Mouse (Mus musculus): ENCODE results near the gene Ano1.

Ano1 gene

GRCm38 (mm10) chr7:144768845-144769244 is 17.1 kb upstream of the Ano1 start:
- in situ Hi-C loops (cut with MboI, MseI) = no loop called here

- in situ Hi-C loops (cut with MboI, MseI) = no loop called here
Observed at GRCm38 (mm10) chr7:144764537-144765282, 12.9 kb upstream of the Ano1 start.

- in situ Hi-C loops (cut with MboI, MseI) = no loop called here
Observed at GRCm38 (mm10) chr7:144764013-144764412, 12.2 kb upstream of the Ano1 start.

- in situ Hi-C loops (cut with MboI, MseI) = no loop called here
Observed at GRCm38 (mm10) chr7:144762496-144763235, 10.9 kb upstream of the Ano1 start.

GRCm38 (mm10) chr7:144760228-144760627 is 8.5 kb upstream of the Ano1 start:
- in situ Hi-C loops (cut with MboI, MseI) = no loop called here

GRCm38 (mm10) chr7:144759455-144759854 is 7.7 kb upstream of the Ano1 start:
- in situ Hi-C loops (cut with MboI, MseI) = no loop called here

GRCm38 (mm10) chr7:144755511-144756378 is 4.0 kb upstream of the Ano1 start:
- in situ Hi-C loops (cut with MboI, MseI) = no loop called here

- in situ Hi-C loops (cut with MboI, MseI) = no loop called here
Observed at GRCm38 (mm10) chr7:144754722-144755121, 2.9 kb upstream of the Ano1 start.

GRCm38 (mm10) chr7:144753657-144754031 is 1.9 kb upstream of the Ano1 start:
- in situ Hi-C loops (cut with MboI, MseI) = no loop called here

- in situ Hi-C loops (cut with MboI, MseI) = no loop called here
Observed at GRCm38 (mm10) chr7:144752919-144753656, 1.3 kb upstream of the Ano1 start.

GRCm38 (mm10) chr7:144747756-144748155 is 4.0 kb downstream of the Ano1 start:
- in situ Hi-C loops (cut with MboI, MseI) = no loop called here

GRCm38 (mm10) chr7:144746466-144746865 is 5.3 kb downstream of the Ano1 start:
- in situ Hi-C loops (cut with MboI, MseI) = no loop called here

- in situ Hi-C loops (cut with MboI, MseI) = no loop called here
Observed at GRCm38 (mm10) chr7:144743874-144744273, 7.9 kb downstream of the Ano1 start.

- in situ Hi-C loops (cut with MboI, MseI) = no loop called here
Observed at GRCm38 (mm10) chr7:144740643-144741042, 11.1 kb downstream of the Ano1 start.

GRCm38 (mm10) chr7:144739810-144740209 is 12.0 kb downstream of the Ano1 start:
- in situ Hi-C loops (cut with MboI, MseI) = no loop called here

- in situ Hi-C loops (cut with MboI, MseI) = no loop called here
Observed at GRCm38 (mm10) chr7:144738357-144738798, 13.4 kb downstream of the Ano1 start.

GRCm38 (mm10) chr7:144731897-144732291 is 19.9 kb downstream of the Ano1 start:
- in situ Hi-C loops (cut with MboI, MseI) = no loop called here

- in situ Hi-C loops (cut with MboI, MseI) = no loop called here
Observed at GRCm38 (mm10) chr7:144731182-144731896, 20.4 kb downstream of the Ano1 start.

- in situ Hi-C loops (cut with MboI, MseI) = no loop called here
Observed at GRCm38 (mm10) chr7:144724283-144724682, 27.5 kb downstream of the Ano1 start.

- in situ Hi-C loops (cut with MboI, MseI) = no loop called here
Observed at GRCm38 (mm10) chr7:144719956-144720355, 31.8 kb downstream of the Ano1 start.

- in situ Hi-C loops (cut with MboI, MseI) = no loop called here
Observed at GRCm38 (mm10) chr7:144717736-144718135, 34.0 kb downstream of the Ano1 start.

Data from T-helper 2 cell (primary cell).